Mouse (Mus musculus) MEL (cell line): ENCODE measurements at regions not wholly inside any gene's neighbourhood (a gene's known extent, or its start where the extent isn't known, plus 50 kb on each side); places are given as distances from the start of the nearest gene placed in this dataset.

ENCODE experiments used
- DNase-seq: peaks from one replicate; pipeline ENCODE4 v3.0.0; 2011; ENCODE audit warnings: low read depth, low spot score
- H3K27ac ChIP-seq: 2 replicates; pipeline ENCODE4 v1.5.1; 2012; ENCODE audit warnings: low read depth, mild to moderate bottlenecking, control low read depth, low read length, moderate library complexity; ENCODE audit not compliant: control insufficient read depth
- H3K27me3 ChIP-seq, 2 experiments: fragments of 150-350 bp in 1 of 2; sonication (generic) in 1 of 2; 2 replicates each; pipeline ENCODE4 v1.6.1; 2012; ENCODE audit warnings: low read length in 2 of 2, mild to moderate bottlenecking in 2 of 2, improper control_type of control experiment in 1 of 2, moderate library complexity in 1 of 2; ENCODE audit not compliant: insufficient read depth in 2 of 2, control insufficient read depth in 1 of 2
- H3K36me3 ChIP-seq, 2 experiments: 2 replicates each; pipeline ENCODE4 v1.6.1; 2012 to 2014; ENCODE audit warnings: low read length in 2 of 2, improper control_type of control experiment in 1 of 2, inconsistent platforms in 1 of 2, mild to moderate bottlenecking in 1 of 2; ENCODE audit not compliant: insufficient read depth in 2 of 2, control insufficient read depth in 1 of 2
- H3K4me1 ChIP-seq, 2 experiments: fragments of 150-350 bp in 1 of 2; sonication (generic) in 1 of 2; 2 replicates each; pipeline ENCODE4 v1.6.1; 2012; ENCODE audit warnings: low read length in 2 of 2, improper control_type of control experiment in 1 of 2, mild to moderate bottlenecking in 1 of 2; ENCODE audit not compliant: insufficient read depth in 2 of 2, control insufficient read depth in 1 of 2
- H3K4me3 ChIP-seq, 2 experiments: fragments of 150-350 bp in 1 of 2; sonication (generic) in 1 of 2; 2 replicates each; pipeline ENCODE4 v1.5.1; 2012; ENCODE audit warnings: low read depth in 2 of 2, low read length in 2 of 2, mild to moderate bottlenecking in 2 of 2, moderate library complexity in 2 of 2, control low read depth in 1 of 2, improper control_type of control experiment in 1 of 2; ENCODE audit not compliant: control insufficient read depth in 1 of 2, insufficient read depth in 1 of 2
- H3K79me2 ChIP-seq: 2 replicates; pipeline ENCODE4 v1.6.1; 2012; ENCODE audit warnings: mild to moderate bottlenecking, low read length, moderate library complexity; ENCODE audit not compliant: control insufficient read depth, poor library complexity, insufficient read depth
- H3K9ac ChIP-seq: 2 replicates; pipeline ENCODE4 v1.6.1; 2012; ENCODE audit warnings: low read depth, mild to moderate bottlenecking, control low read depth, low read length, moderate library complexity; ENCODE audit not compliant: control insufficient read depth, poor library complexity, severe bottlenecking
- H3K9me3 ChIP-seq: fragments of 150-350 bp; sonication (generic); replicated peaks from 2 replicates; pipeline ENCODE4 v1.6.1; 2012; ENCODE audit warnings: mild to moderate bottlenecking, low read length, improper control_type of control experiment, moderate library complexity; ENCODE audit not compliant: insufficient read depth
- BHLHE40 ChIP-seq: IDR thresholded peaks from 2 replicates; pipeline ENCODE4 v1.6.1; 2012; ENCODE audit warnings: low read depth, mild to moderate bottlenecking, inconsistent platforms, low read length, improper control_type of control experiment, borderline replicate concordance
- CHD1 ChIP-seq: IDR thresholded peaks from 2 replicates; pipeline ENCODE4 v1.6.1; 2012; ENCODE audit warnings: low read depth, mild to moderate bottlenecking, inconsistent platforms, low read length, improper control_type of control experiment
- E2F4 ChIP-seq: IDR thresholded peaks from 2 replicates; pipeline ENCODE4 v1.6.1; 2011; ENCODE audit warnings: low read depth, low read length, improper control_type of control experiment, borderline replicate concordance
- ELF1 ChIP-seq: IDR thresholded peaks from 2 replicates; pipeline ENCODE4 v1.6.1; 2014; ENCODE audit warnings: low read depth, mild to moderate bottlenecking, inconsistent platforms, low read length, improper control_type of control experiment, moderate library complexity
- EP300 ChIP-seq, 2 experiments: IDR thresholded peaks; 2 replicates each; pipeline ENCODE4 v1.6.1; 2011; ENCODE audit warnings: improper control_type of control experiment in 2 of 2, low read length in 2 of 2, low read depth in 1 of 2, mild to moderate bottlenecking in 1 of 2
- GABPA ChIP-seq: IDR thresholded peaks from 2 replicates; pipeline ENCODE4 v1.6.1; 2012; ENCODE audit warnings: low read depth, mild to moderate bottlenecking, inconsistent platforms, low read length, improper control_type of control experiment, moderate library complexity
- GATA1 ChIP-seq: IDR thresholded peaks from 2 replicates; pipeline ENCODE4 v1.6.1; 2011; ENCODE audit warnings: low read depth, low read length, improper control_type of control experiment
- KAT2A ChIP-seq: conservative IDR thresholded peaks from 2 replicates; pipeline ENCODE4 v1.6.1; 2012; ENCODE audit warnings: low read depth, low read length, improper control_type of control experiment, inconsistent platforms
- MAX ChIP-seq: IDR thresholded peaks from 2 replicates; pipeline ENCODE4 v1.6.1; 2011; ENCODE audit warnings: low read length, improper control_type of control experiment
- MXI1 ChIP-seq: IDR thresholded peaks from 2 replicates; pipeline ENCODE4 v1.6.1; 2011; ENCODE audit warnings: mild to moderate bottlenecking, low read depth, low read length, improper control_type of control experiment
- MYB ChIP-seq: IDR thresholded peaks from 2 replicates; pipeline ENCODE4 v1.6.1; 2011; ENCODE audit warnings: mild to moderate bottlenecking, low read depth, low read length, improper control_type of control experiment
- MYC ChIP-seq: IDR thresholded peaks from 2 replicates; pipeline ENCODE4 v1.6.1; 2011; ENCODE audit warnings: low read depth, mild to moderate bottlenecking, low read length, improper control_type of control experiment, moderate library complexity
- POLR2A ChIP-seq, 2 experiments: IDR thresholded peaks; 2 replicates each; pipeline ENCODE4 v1.6.1; 2011 to 2012; ENCODE audit warnings: low read length in 2 of 2, mild to moderate bottlenecking in 2 of 2, control low read depth in 1 of 2, improper control_type of control experiment in 1 of 2, low read depth in 1 of 2, moderate library complexity in 1 of 2; ENCODE audit not compliant: control insufficient read depth in 1 of 2, insufficient read depth in 1 of 2, poor library complexity in 1 of 2
- POLR2AphosphoS2 ChIP-seq: IDR thresholded peaks from 2 replicates; pipeline ENCODE4 v1.6.1; 2011; ENCODE audit warnings: low read length, improper control_type of control experiment
- POLR2AphosphoS5 ChIP-seq: IDR thresholded peaks from 2 replicates; pipeline ENCODE4 v1.6.1; 2012; ENCODE audit warnings: low read depth, borderline replicate concordance, mild to moderate bottlenecking, inconsistent platforms, low read length, moderate library complexity, mixed read lengths
- RCOR1 ChIP-seq: IDR thresholded peaks from 2 replicates; pipeline ENCODE4 v1.6.1; 2012; ENCODE audit warnings: low read depth, mild to moderate bottlenecking, inconsistent platforms, low read length, improper control_type of control experiment
- SIN3A ChIP-seq: IDR thresholded peaks from 2 replicates; pipeline ENCODE4 v1.6.1; 2012; ENCODE audit warnings: low read length, improper control_type of control experiment, inconsistent platforms
- SMC3 ChIP-seq: IDR thresholded peaks from 2 replicates; pipeline ENCODE4 v1.6.1; 2011; ENCODE audit warnings: low read depth, low read length, improper control_type of control experiment
- TAL1 ChIP-seq: IDR thresholded peaks from 2 replicates; pipeline ENCODE4 v1.6.1; 2012; ENCODE audit warnings: mild to moderate bottlenecking, inconsistent platforms, low read length, moderate library complexity, mixed read lengths
- TBP ChIP-seq: IDR thresholded peaks from 2 replicates; pipeline ENCODE4 v1.8.0; 2011; ENCODE audit warnings: low read depth, low read length, improper control_type of control experiment
- UBTF ChIP-seq: IDR thresholded peaks from 2 replicates; pipeline ENCODE4 v1.6.1; 2012; ENCODE audit warnings: low read depth, mild to moderate bottlenecking, inconsistent platforms, low read length, improper control_type of control experiment, moderate library complexity, borderline replicate concordance; ENCODE audit not compliant: insufficient read depth
- USF1 ChIP-seq: IDR thresholded peaks from 2 replicates; pipeline ENCODE4 v1.6.1; 2014; ENCODE audit warnings: low read depth, mild to moderate bottlenecking, inconsistent platforms, low read length, improper control_type of control experiment, moderate library complexity
- USF2 ChIP-seq, 2 experiments: IDR thresholded peaks; 2 replicates each; pipeline ENCODE4 v1.6.1; 2011 to 2012; ENCODE audit warnings: improper control_type of control experiment in 2 of 2, low read length in 2 of 2, borderline replicate concordance in 1 of 2, inconsistent platforms in 1 of 2, low read depth in 1 of 2, mild to moderate bottlenecking in 1 of 2; ENCODE audit not compliant: insufficient read depth in 1 of 2
- ZC3H11A ChIP-seq: IDR thresholded peaks from 2 replicates; pipeline ENCODE4 v1.6.1; 2012; ENCODE audit warnings: low read depth, mild to moderate bottlenecking, inconsistent platforms, low read length, improper control_type of control experiment
- ZMIZ1 ChIP-seq: IDR thresholded peaks from 2 replicates; pipeline ENCODE4 v1.6.1; 2012; ENCODE audit warnings: low read depth, mild to moderate bottlenecking, inconsistent platforms, low read length, improper control_type of control experiment, moderate library complexity

DNA sequence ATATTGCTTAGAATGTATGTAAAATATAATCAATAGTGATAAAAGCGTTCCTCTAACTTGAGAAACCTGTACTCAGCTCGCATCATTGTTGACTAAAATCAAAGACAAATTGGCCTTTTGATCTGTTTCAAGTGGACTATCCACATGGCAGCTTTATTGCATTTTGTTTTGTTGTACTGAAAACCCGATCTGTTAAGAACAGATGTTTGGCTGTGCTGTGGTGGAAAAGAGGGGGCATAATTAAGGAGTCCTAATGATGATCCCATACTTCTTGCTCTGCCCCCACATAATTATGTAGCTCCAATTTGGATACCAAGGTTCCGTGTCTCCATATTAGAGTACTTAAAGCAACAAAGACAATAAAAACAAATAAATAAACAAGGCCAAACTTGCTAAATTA is 516.4 kb upstream of the Tenm3 start:
- Histone ChIP-seq H3K9me3 (no peaks in the 10 kb centered on the region), H3K36me3 (no peaks in the 10 kb centered on the region), H3K27ac (no peak overlapping the region), H3K79me2 (no peaks in the 10 kb centered on the region), H3K4me3 (no peak overlapping the region), H3K9ac (no peak overlapping the region), H3K4me1 (no peaks in the 10 kb centered on the region), H3K27me3 (no peaks in the 10 kb centered on the region)
- no peak for TF ChIP-seq MYB
- no peak for TF ChIP-seq TBP
- TF ChIP-seq POLR2A (IDR thresholded peaks at IDR 0.05; ENCODE audit: control insufficient read depth in 1 of 2, insufficient read depth in 1 of 2, low read depth in 1 of 2, low read length in 2 of 2, poor library complexity in 1 of 2): no peak
- TF ChIP-seq MXI1: no peak
- no peak for TF ChIP-seq UBTF
- TF ChIP-seq USF2 (IDR thresholded peaks at IDR 0.05; ENCODE audit: borderline replicate concordance in 1 of 2, insufficient read depth in 1 of 2, low read depth in 1 of 2, low read length in 2 of 2): no peak
- TF ChIP-seq USF1: no peak
- TF ChIP-seq GATA1: no peak
- no peak for TF ChIP-seq KAT2A
- no peak for TF ChIP-seq ELF1
- no peak for TF ChIP-seq E2F4
- TF ChIP-seq ZC3H11A: no peak
- TF ChIP-seq SIN3A: no peak
- TF ChIP-seq GABPA: no peak
- no peak for TF ChIP-seq POLR2AphosphoS2
- DNase-seq: no peak

DNA sequence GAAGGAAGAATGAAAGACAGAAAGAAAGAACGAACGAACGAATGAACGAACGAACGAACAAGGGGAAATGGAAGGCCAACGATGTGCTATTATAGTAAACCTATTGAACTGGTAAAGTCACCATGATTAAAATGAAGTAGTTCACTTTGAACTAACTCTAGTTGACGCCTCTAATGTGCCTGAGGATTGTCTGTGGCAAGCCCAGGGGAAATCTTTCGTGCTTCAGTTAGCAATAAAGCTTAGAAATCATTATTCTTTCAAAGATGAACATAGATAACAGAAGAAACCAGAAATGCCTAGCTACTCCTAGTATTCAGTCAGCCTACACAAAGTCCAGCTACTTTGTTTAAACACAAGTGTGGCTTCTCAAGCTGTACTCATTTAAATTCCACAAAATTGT is 515.9 kb upstream of the Tenm3 start:
- no peak for DNase-seq
- H3K27ac ChIP-seq: no peak overlapping the region

More for the DNA sequence above, 515.9 kb upstream of the Tenm3 start:
- no peak overlapping the region for H3K9ac ChIP-seq
- no peak overlapping the region for H3K4me3 ChIP-seq
- no peaks in the 10 kb centered on the region for H3K9me3 ChIP-seq
- no peaks in the 10 kb centered on the region for H3K79me2 ChIP-seq
- no peaks in the 10 kb centered on the region for H3K36me3 ChIP-seq
- H3K27me3 ChIP-seq: no peaks in the 10 kb centered on the region
- H3K4me1 ChIP-seq: no peaks in the 10 kb centered on the region
- no peak for TF ChIP-seq SMC3
- no peak for TF ChIP-seq UBTF
- no peak for TF ChIP-seq BHLHE40
- TF ChIP-seq MYC: no peak
- TF ChIP-seq RCOR1: no peak
- no peak for TF ChIP-seq CHD1
- TF ChIP-seq USF2 (IDR thresholded peaks at IDR 0.05; ENCODE audit: borderline replicate concordance in 1 of 2, insufficient read depth in 1 of 2, low read depth in 1 of 2, low read length in 2 of 2): no peak
- no peak for TF ChIP-seq USF1
- no peak for TF ChIP-seq TBP
- TF ChIP-seq TAL1: no peak
- no peak for TF ChIP-seq POLR2AphosphoS5
- TF ChIP-seq ZMIZ1: no peak
- no peak for TF ChIP-seq EP300 (IDR thresholded peaks at IDR 0.05; ENCODE audit: low read depth in 1 of 2, low read length in 2 of 2)
- no peak for TF ChIP-seq MAX
